Mouse (Mus musculus) MEL (cell line): ENCODE measurements around the gene Itga8. TPM values are rescaled to one million over a fixed set of nuclear protein-coding genes. Genes with fewer than 3 reads are reported as not detected.

Experiments used
- DNase-seq: peaks from one replicate; pipeline ENCODE4 v3.0.0; 2011; ENCODE audit warnings: low read depth, low spot score
- H3K27ac ChIP-seq: 2 replicates; pipeline ENCODE4 v1.5.1; 2012; ENCODE audit warnings: low read depth, mild to moderate bottlenecking, control low read depth, low read length, moderate library complexity; ENCODE audit not compliant: control insufficient read depth
- H3K27me3 ChIP-seq, 2 experiments: fragments of 150-350 bp in 1 of 2; sonication (generic) in 1 of 2; 2 replicates each; pipeline ENCODE4 v1.6.1; 2012; ENCODE audit warnings: low read length in 2 of 2, mild to moderate bottlenecking in 2 of 2, improper control_type of control experiment in 1 of 2, moderate library complexity in 1 of 2; ENCODE audit not compliant: insufficient read depth in 2 of 2, control insufficient read depth in 1 of 2
- H3K36me3 ChIP-seq, 2 experiments: 2 replicates each; pipeline ENCODE4 v1.6.1; 2012 to 2014; ENCODE audit warnings: low read length in 2 of 2, improper control_type of control experiment in 1 of 2, inconsistent platforms in 1 of 2, mild to moderate bottlenecking in 1 of 2; ENCODE audit not compliant: insufficient read depth in 2 of 2, control insufficient read depth in 1 of 2
- H3K4me1 ChIP-seq, 2 experiments: fragments of 150-350 bp in 1 of 2; sonication (generic) in 1 of 2; 2 replicates each; pipeline ENCODE4 v1.6.1; 2012; ENCODE audit warnings: low read length in 2 of 2, improper control_type of control experiment in 1 of 2, mild to moderate bottlenecking in 1 of 2; ENCODE audit not compliant: insufficient read depth in 2 of 2, control insufficient read depth in 1 of 2
- H3K4me3 ChIP-seq, 2 experiments: fragments of 150-350 bp in 1 of 2; sonication (generic) in 1 of 2; 2 replicates each; pipeline ENCODE4 v1.5.1; 2012; ENCODE audit warnings: low read depth in 2 of 2, low read length in 2 of 2, mild to moderate bottlenecking in 2 of 2, moderate library complexity in 2 of 2, control low read depth in 1 of 2, improper control_type of control experiment in 1 of 2; ENCODE audit not compliant: control insufficient read depth in 1 of 2, insufficient read depth in 1 of 2
- H3K79me2 ChIP-seq: 2 replicates; pipeline ENCODE4 v1.6.1; 2012; ENCODE audit warnings: mild to moderate bottlenecking, low read length, moderate library complexity; ENCODE audit not compliant: control insufficient read depth, poor library complexity, insufficient read depth
- H3K9ac ChIP-seq: 2 replicates; pipeline ENCODE4 v1.6.1; 2012; ENCODE audit warnings: low read depth, mild to moderate bottlenecking, control low read depth, low read length, moderate library complexity; ENCODE audit not compliant: control insufficient read depth, poor library complexity, severe bottlenecking
- H3K9me3 ChIP-seq: fragments of 150-350 bp; sonication (generic); replicated peaks from 2 replicates; pipeline ENCODE4 v1.6.1; 2012; ENCODE audit warnings: mild to moderate bottlenecking, low read length, improper control_type of control experiment, moderate library complexity; ENCODE audit not compliant: insufficient read depth
- CHD1 ChIP-seq: IDR thresholded peaks from 2 replicates; pipeline ENCODE4 v1.6.1; 2012; ENCODE audit warnings: low read depth, mild to moderate bottlenecking, inconsistent platforms, low read length, improper control_type of control experiment
- ELF1 ChIP-seq: IDR thresholded peaks from 2 replicates; pipeline ENCODE4 v1.6.1; 2014; ENCODE audit warnings: low read depth, mild to moderate bottlenecking, inconsistent platforms, low read length, improper control_type of control experiment, moderate library complexity
- ETS1 ChIP-seq: IDR thresholded peaks from 2 replicates; pipeline ENCODE4 v1.6.1; 2012; ENCODE audit warnings: low read depth, mild to moderate bottlenecking, inconsistent platforms, low read length, improper control_type of control experiment, moderate library complexity
- GABPA ChIP-seq: IDR thresholded peaks from 2 replicates; pipeline ENCODE4 v1.6.1; 2012; ENCODE audit warnings: low read depth, mild to moderate bottlenecking, inconsistent platforms, low read length, improper control_type of control experiment, moderate library complexity
- HCFC1 ChIP-seq: IDR thresholded peaks from 2 replicates; pipeline ENCODE4 v1.6.1; 2012; ENCODE audit warnings: low read depth, mild to moderate bottlenecking, inconsistent platforms, low read length, improper control_type of control experiment, moderate library complexity
- MAZ ChIP-seq: IDR thresholded peaks from 2 replicates; pipeline ENCODE4 v1.6.1; 2012; ENCODE audit warnings: low read depth, mild to moderate bottlenecking, inconsistent platforms, low read length, improper control_type of control experiment
- MEF2A ChIP-seq: IDR thresholded peaks from 2 replicates; pipeline ENCODE4 v1.6.1; 2014; ENCODE audit warnings: low read depth, mild to moderate bottlenecking, inconsistent platforms, low read length, improper control_type of control experiment; ENCODE audit not compliant: poor library complexity, insufficient replicate concordance, severe bottlenecking; ENCODE audit errors: extremely low read depth
- MXI1 ChIP-seq: IDR thresholded peaks from 2 replicates; pipeline ENCODE4 v1.6.1; 2011; ENCODE audit warnings: mild to moderate bottlenecking, low read depth, low read length, improper control_type of control experiment
- NRF1 ChIP-seq: IDR thresholded peaks from 2 replicates; pipeline ENCODE4 v1.6.1; 2014; ENCODE audit warnings: low read depth, mild to moderate bottlenecking, inconsistent platforms, low read length, improper control_type of control experiment, moderate library complexity; ENCODE audit not compliant: poor library complexity, insufficient read depth, severe bottlenecking
- POLR2A ChIP-seq, 2 experiments: IDR thresholded peaks; 2 replicates each; pipeline ENCODE4 v1.6.1; 2011 to 2012; ENCODE audit warnings: low read length in 2 of 2, mild to moderate bottlenecking in 2 of 2, control low read depth in 1 of 2, improper control_type of control experiment in 1 of 2, low read depth in 1 of 2, moderate library complexity in 1 of 2; ENCODE audit not compliant: control insufficient read depth in 1 of 2, insufficient read depth in 1 of 2, poor library complexity in 1 of 2
- POLR2AphosphoS2 ChIP-seq: IDR thresholded peaks from 2 replicates; pipeline ENCODE4 v1.6.1; 2011; ENCODE audit warnings: low read length, improper control_type of control experiment
- RCOR1 ChIP-seq: IDR thresholded peaks from 2 replicates; pipeline ENCODE4 v1.6.1; 2012; ENCODE audit warnings: low read depth, mild to moderate bottlenecking, inconsistent platforms, low read length, improper control_type of control experiment
- SMC3 ChIP-seq: IDR thresholded peaks from 2 replicates; pipeline ENCODE4 v1.6.1; 2011; ENCODE audit warnings: low read depth, low read length, improper control_type of control experiment
- TAL1 ChIP-seq: IDR thresholded peaks from 2 replicates; pipeline ENCODE4 v1.6.1; 2012; ENCODE audit warnings: mild to moderate bottlenecking, inconsistent platforms, low read length, moderate library complexity, mixed read lengths
- TCF12 ChIP-seq: IDR thresholded peaks from 2 replicates; pipeline ENCODE4 v1.6.1; 2014; ENCODE audit warnings: low read depth, mild to moderate bottlenecking, inconsistent platforms, low read length, improper control_type of control experiment, moderate library complexity
- USF1 ChIP-seq: IDR thresholded peaks from 2 replicates; pipeline ENCODE4 v1.6.1; 2014; ENCODE audit warnings: low read depth, mild to moderate bottlenecking, inconsistent platforms, low read length, improper control_type of control experiment, moderate library complexity
- ZC3H11A ChIP-seq: IDR thresholded peaks from 2 replicates; pipeline ENCODE4 v1.6.1; 2012; ENCODE audit warnings: low read depth, mild to moderate bottlenecking, inconsistent platforms, low read length, improper control_type of control experiment
- ZKSCAN1 ChIP-seq: IDR thresholded peaks from 2 replicates; pipeline ENCODE4 v1.6.1; 2012; ENCODE audit warnings: low read depth, mild to moderate bottlenecking, inconsistent platforms, low read length, improper control_type of control experiment, moderate library complexity
- polyA plus RNA-seq, 2 experiments: library from polyadenylated mRNA; stranded (reverse) in 1 of 2; unstranded in 1 of 2; fragments of >175 nt in 1 of 2; fragments of >200 nt in 1 of 2; gene quantifications; 2 replicates each; pipeline versions ENCODE4 v1.2.1 to v1.2.4; 2012; ENCODE audit warnings: low replicate concordance in 2 of 2, low read depth in 1 of 2; ENCODE audit not compliant: insufficient read length in 2 of 2, insufficient read depth in 1 of 2, missing spikeins in 1 of 2
- total RNA-seq: library from RNA; depleted of rRNA; stranded (reverse); fragments of 300-350 nt; gene quantifications from 2 replicates; pipeline ENCODE4 v1.2.3, GENCODE M21; 2012

Gene Itga8
- total and polyA plus RNA-seq, 3 experiments, result not detected

GRCm38 (mm10) chr2:12325417-12325816 is 23.7 kb upstream of the Itga8 start:
- Histone ChIP-seq H3K4me1 (no peaks in the 10 kb centered on the region), H3K79me2 (no peaks in the 10 kb centered on the region), H3K9me3 (no peaks in the 10 kb centered on the region), H3K27me3 (no peaks in the 10 kb centered on the region), H3K27ac (no peak overlapping the region), H3K4me3 (no peak overlapping the region), H3K36me3 (no peaks in the 10 kb centered on the region), H3K9ac (no peak overlapping the region)
- no peak for DNase-seq
- no peak for TF ChIP-seq MAZ
- no peak for TF ChIP-seq CHD1
- TF ChIP-seq TCF12, result no peak
- TF ChIP-seq ETS1, result no peak
- TF ChIP-seq HCFC1, result no peak
- no peak for TF ChIP-seq POLR2AphosphoS2
- TF ChIP-seq ZC3H11A, result no peak
- TF ChIP-seq USF1, result no peak
- TF ChIP-seq MXI1, result no peak
- no peak for TF ChIP-seq RCOR1
- TF ChIP-seq POLR2A (IDR thresholded peaks at IDR 0.05; ENCODE audit: control insufficient read depth in 1 of 2, insufficient read depth in 1 of 2, low read depth in 1 of 2, low read length in 2 of 2, poor library complexity in 1 of 2), result no peak

GRCm38 (mm10) chr2:12320914-12321313 is 19.2 kb upstream of the Itga8 start:
- no peak for DNase-seq
- Histone ChIP-seq H3K36me3 (no peaks in the 10 kb centered on the region; a peak in 1 of 4 replicates), H3K79me2 (no peaks in the 10 kb centered on the region), H3K9me3 (no peaks in the 10 kb centered on the region), H3K4me1 (peaks cover 0 to 4% of the 10 kb centered on the region in 2 experiments; a peak in 1 of 4 replicates), H3K27me3 (no peaks in the 10 kb centered on the region), H3K9ac (no peak overlapping the region), H3K27ac (no peak overlapping the region), H3K4me3 (no peak overlapping the region)
- no peak for TF ChIP-seq NRF1
- TF ChIP-seq GABPA, result no peak
- no peak for TF ChIP-seq SMC3
- TF ChIP-seq POLR2AphosphoS2, result no peak
- TF ChIP-seq ZKSCAN1, result no peak
- TF ChIP-seq TAL1, result no peak
- no peak for TF ChIP-seq ELF1
- no peak for TF ChIP-seq CHD1
- TF ChIP-seq MEF2A, result no peak
